Mouse (Mus musculus) megakaryocyte, embryonic 14.5 days (primary cell): ENCODE results near the gene Igfbp4.

Experiments used
- FLI1 ChIP-seq: IDR thresholded peaks from 2 replicates; pipeline ENCODE4 v1.6.1; 2012; ENCODE audit warnings: low read length, inconsistent platforms, mixed read lengths
- GATA1 ChIP-seq: IDR thresholded peaks from 3 replicates; pipeline ENCODE4 v1.6.1; 2012; ENCODE audit warnings: mixed read lengths, low read length, inconsistent platforms, borderline replicate concordance

DNA sequence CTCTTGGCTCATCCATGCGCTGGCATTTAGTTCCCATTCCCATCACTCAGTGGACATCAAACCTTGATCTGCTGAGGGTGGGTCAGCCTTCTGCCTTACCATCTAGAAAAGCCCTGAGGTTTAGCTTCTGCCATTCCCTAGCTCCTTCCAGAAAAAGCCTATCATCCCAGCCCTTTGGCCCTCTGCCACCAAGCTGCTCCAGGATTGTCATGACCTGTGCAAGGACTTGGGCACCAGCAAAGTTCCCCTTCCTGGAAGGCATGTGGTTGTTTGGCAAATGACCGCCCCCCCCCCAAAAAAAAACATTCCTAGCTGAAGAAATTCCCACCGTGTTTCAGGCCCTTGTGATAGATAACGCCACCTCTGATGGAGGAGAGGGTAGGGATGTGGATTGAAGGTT is 14.1 kb downstream of the Igfbp4 start:
- TF ChIP-seq GATA1 (no peak), FLI1 (no peak)
